Mouse (Mus musculus) liver, adult (tissue): ENCODE data around the gene Atp5d.

Experiments
- GATA4 ChIP-seq: IDR thresholded peaks from 2 replicates; pipeline ENCODE4 v1.6.1; 2014; ENCODE audit warnings: mild to moderate bottlenecking, low read length; ENCODE audit not compliant: insufficient replicate concordance

Atp5d gene

GRCm38 (mm10) chr10:80138553-80139438 is at the start of gene Atp5d:
Atp5d (plus strand) TSS chr10:80138632.
- no peak for TF ChIP-seq GATA4

GRCm38 (mm10) chr10:80089146-80089545 is 49.3 kb upstream of the Atp5d start:
- TF ChIP-seq GATA4 = no peak

GRCm38 (mm10) chr10:80091527-80091926 is 46.9 kb upstream of the Atp5d start:
- TF ChIP-seq GATA4 = no peak

DNA sequence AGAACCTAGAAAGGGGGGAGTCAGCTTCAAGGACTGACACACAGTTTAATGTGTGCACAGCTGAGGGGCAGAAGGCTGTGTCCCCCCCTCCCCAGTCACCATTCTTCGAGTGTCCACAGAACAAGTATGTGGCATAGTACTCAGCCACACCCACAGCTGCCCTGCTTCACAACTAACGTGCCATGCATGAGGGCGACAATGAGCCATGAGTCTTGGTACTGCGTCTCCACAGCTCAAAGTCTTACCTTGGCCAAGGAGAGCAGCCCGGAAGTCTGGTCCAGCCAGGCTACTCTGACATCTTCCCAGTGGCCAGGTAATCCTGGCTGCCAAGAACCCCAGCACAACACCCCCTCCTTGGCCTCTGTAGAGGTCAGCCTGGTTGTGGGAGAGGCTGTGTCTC is 45.7 kb upstream of the Atp5d start:
- no peak for TF ChIP-seq GATA4

DNA sequence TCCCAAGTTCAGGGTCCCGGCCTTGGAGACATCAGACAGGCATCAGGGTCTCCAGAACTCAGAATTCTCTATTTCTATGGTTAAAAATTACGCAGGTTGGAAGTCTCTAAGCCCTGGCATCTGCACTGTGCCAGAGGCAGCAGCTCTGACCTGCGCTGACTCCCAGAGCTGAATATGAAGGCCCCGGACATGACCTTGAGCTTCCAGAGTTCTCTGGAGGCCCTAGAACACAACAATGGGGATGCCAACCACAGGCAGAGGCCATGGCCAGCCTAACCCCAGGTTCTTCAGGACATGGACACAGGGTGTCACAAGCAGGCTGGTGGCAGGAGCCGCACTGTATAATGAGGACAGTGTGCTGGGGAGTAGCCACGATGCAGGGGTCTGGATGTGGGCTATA is 44.3 kb upstream of the Atp5d start:
- TF ChIP-seq GATA4 = no peak

DNA sequence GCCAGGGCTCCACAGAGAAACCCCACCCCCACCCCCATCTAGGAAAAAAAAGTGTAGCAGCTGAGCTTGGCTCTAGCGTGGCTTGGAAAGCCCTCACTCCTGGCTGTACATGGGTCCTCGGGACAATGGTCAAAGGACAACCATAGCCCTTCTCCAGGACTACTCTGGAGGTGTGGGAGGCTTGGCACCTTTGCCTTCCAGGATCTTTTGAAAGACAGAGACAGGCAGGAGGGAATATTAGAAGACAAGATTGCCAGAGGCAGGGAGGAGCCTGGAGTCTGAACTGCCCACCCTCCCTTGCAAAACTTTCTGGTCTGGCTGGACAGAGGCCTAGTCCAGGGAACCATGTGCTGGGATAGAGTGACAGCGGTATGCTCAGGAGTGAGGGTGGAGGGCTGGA is 43.7 kb upstream of the Atp5d start:
- TF ChIP-seq GATA4 = no peak

GRCm38 (mm10) chr10:80095547-80095946 is 42.9 kb upstream of the Atp5d start:
- TF ChIP-seq GATA4 = no peak

DNA sequence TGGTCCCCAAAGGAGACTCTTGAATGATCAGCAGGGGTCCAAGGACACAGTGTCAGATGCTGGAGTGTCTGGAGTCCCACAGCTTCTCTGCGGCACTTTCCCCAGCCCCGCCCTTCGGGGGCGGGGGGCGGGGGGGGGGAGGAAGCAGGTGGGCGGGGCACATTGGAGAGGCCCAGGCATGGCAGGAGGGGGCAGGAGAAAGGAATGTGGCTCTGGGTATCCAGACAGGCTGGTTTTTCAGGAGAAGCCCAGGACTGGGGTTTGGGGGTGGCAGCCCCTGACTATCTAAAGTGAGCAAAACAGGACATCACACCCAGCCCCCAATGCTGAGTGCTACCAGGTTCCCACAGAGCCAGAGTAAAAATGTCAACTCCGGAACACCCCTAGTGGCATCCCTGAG is 41.2 kb upstream of the Atp5d start:
- TF ChIP-seq GATA4 = no peak

GRCm38 (mm10) chr10:80098630-80099029 is 39.8 kb upstream of the Atp5d start:
- TF ChIP-seq GATA4 = no peak

GRCm38 (mm10) chr10:80100982-80101381 is 37.5 kb upstream of the Atp5d start:
- TF ChIP-seq GATA4 = no peak

DNA sequence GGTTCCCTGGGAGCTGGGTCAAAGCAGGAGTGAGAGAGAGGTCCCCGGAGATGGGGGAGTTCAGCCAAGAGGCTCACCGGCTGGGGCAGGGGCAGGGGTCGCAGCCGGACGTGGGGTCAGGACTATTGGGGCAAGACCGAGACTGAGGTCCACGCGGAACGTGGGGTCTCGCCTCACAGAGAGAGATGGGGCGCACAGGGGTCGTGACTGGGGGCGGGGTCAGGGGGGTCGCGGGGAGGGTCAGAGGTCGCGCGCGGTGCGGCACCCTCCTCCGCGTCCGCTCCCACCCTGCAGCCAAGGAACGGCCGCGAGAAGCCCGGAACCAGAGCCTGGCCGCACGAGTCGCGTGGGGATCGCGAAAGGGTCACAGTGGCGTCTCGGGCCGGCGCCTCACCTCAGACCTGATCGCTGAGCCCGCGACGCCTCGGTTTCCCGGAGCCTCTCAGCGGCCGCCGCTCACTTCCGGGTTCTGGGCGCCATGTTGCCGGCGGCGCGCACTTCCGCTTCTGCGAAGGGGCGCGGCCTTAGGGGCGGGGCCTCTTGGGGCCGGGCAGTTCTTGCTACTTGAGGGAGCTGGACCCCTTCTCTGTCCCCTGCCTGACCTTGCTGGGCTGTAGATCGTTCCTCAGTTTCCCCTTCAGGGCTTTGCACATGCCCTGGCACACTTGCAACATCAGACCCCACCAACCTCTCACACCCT is 36.1 kb upstream of the Atp5d start:
- TF ChIP-seq GATA4 = no peak

DNA sequence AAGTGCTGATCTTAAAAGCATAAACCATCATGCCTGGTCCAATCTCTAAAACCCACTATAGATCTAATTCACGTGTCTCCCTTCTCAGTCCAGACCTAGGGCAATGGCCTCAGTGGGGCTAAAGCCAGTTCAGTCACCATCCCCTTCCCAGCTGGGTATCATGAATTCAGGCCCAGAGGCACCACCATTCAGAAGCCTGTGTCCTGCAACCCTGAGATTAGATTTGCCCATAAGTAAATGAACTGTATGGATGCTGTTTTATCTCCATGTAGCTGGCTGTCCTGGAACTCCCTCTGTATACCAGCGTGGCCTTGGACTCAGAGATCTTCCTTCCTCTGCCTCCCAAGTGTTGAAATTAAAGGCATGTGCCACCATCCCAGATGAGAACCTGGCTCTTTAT is 35.4 kb upstream of the Atp5d start:
- no peak for TF ChIP-seq GATA4

- TF ChIP-seq GATA4 = no peak
These were observed 34.3 kb upstream of the Atp5d start for GRCm38 (mm10) chr10:80104181-80104580.

DNA sequence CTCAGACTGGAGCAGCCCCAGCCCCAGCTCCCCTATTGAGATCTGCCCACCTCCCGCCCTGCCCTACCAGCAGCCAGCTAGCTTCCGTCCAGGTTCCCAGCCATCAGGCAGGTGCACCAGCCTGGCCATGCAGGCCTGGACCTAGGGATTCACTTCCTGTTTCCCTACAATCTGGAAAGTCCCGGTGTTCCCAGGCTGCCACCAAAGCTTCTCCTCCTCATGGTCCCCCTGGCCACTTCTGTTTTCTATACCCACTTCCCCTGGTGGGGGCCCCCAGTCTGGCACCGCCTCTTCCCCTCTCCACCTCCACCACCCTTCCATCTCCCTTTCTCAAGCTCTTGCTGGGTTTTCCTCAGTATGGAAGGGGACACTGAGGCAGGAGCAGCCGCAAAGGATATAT is 33.0 kb upstream of the Atp5d start, which contains the start of gene Sbno2:
Sbno2 (minus strand) TSS at position 112 of the 400 bp plus-strand sequence.
- no peak for TF ChIP-seq GATA4

DNA sequence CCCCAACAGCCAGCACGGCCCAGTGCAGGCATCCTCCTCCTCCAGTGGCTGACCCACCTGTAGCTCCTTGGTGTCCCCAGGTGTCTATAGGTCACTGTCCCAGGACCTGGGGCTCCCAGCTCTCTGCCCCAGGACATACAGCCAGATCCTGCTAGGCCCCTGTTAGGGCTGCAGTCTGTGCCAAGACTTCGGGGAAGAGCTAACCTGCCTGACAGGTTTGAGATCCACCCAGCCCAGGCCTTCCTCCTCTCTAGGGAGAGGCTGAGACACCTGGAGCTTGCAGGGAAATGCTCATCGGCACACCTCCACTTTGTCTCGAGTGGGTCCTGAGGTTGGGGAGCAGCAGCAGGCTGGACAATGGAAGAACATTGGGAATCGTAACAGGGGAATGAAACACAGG is 32.5 kb upstream of the Atp5d start:
- TF ChIP-seq GATA4 = no peak

GRCm38 (mm10) chr10:80107678-80108077 is 30.8 kb upstream of the Atp5d start:
- TF ChIP-seq GATA4 = no peak

GRCm38 (mm10) chr10:80114341-80115284 is 23.8 kb upstream of the Atp5d start:
- TF ChIP-seq GATA4 = no peak
